Mouse (Mus musculus): ENCODE data around the gene Sfrp2.
A peak's percentile ranks its signal among the peaks of the same experiment; 100 is the strongest.

Sfrp2 gene

GRCm38 (mm10) chr3:83771160-83771869 lies 5.2 kb downstream of the Sfrp2 start:
- DNase-seq (ENCODE audit: low read depth, low spot score), result no peak

DNA sequence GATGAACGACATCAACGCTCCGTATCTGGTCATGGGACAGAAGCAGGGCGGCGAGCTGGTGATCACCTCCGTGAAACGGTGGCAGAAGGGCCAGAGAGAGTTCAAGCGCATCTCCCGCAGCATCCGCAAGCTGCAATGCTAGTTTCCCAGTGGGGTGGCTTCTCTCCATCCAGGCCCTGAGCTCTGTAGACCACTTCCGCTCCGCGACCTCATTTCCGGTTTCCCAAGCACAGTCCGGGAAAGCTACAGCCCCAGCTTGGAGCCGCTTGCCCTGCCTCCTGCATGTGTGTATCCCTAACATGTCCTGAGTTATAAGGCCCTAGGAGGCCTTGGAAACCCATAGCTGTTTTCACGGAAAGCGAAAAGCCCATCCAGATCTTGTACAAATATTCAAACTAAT lies 7.2 kb downstream of the Sfrp2 start:
- no peak for DNase-seq (ENCODE audit: low read depth, low spot score)

GRCm38 (mm10) chr3:83775403-83775802 lies 9.3 kb downstream of the Sfrp2 start:
- no peak for DNase-seq (ENCODE audit: low read depth, low spot score)

DNA sequence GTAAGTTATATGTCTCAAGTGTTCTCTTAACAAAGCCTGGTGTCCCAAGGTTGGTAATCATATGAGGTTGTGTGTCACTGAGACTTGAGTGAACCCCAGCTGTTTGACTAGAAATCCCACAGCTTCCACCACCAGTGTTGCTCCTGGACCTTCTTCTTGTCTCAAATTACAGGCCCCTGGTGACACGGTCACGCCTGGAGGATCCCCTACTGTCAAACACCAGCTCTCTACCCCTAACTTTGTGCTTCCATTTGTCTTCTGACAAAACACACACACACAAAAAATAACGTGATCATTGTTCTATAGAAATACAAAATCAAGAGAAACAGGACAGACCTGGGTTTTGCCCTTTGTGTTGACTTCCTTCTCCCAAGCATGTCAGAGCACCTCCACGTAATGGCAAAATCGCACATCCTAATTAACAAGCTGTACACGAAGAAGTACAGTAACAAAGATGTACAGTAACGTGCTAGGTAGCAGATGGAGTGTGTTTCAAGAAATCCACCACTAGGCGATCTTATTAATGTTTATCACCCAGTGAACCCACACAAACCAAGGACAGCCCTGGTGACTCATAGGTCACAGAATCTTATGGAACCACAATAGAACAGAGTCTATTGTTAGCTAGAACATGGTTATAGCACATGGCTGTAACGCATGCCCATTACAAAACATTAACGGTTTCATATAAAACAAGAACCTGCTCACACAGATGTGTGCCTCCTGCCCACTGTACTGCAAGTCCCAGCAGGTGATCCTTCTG lies 15.5 kb downstream of the Sfrp2 start:
- peak; percentile 17 for DNase-seq (ENCODE audit: low read depth, low spot score)

DNA sequence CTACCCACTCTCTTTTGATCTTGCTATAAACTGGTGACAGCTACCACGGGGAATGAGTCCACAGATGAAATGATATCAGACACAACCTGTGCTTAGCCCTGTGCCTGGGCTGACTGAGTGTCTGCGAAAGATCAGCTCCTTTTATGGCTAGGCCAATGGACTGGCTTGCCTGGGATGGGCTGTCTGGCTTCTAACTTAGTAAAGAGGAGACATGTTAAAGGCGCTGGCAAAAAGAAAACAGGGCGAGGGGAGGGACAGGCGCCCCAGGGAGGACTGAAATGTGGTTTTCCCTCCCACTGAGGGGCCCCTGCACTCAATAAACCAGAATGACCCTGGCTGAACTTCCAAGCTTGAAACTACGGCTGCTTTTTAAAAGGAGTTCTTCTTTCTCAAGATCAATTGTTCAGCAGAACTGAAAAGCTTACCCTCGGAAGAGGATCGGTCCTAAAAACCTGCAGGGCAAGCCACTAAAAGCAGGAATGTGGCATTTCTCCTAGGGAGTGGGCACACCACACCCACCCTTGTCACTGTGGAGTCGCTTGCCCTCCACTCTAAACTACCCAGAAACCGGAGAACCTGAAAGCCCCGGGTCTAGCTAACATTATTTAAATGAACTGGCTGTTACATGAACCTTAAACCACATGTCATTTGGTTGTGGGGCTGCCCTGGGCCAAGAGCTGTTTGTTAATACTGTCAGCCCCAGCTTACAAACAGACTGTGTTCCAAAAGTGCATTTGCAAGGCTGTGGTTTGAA lies 17.8 kb downstream of the Sfrp2 start:
- no peak for DNase-seq (ENCODE audit: low read depth, low spot score)

- DNase-seq (ENCODE audit: low read depth, low spot score), result no peak
Observed at GRCm38 (mm10) chr3:83784726-83785125, 18.6 kb downstream of the Sfrp2 start.

- DNase-seq (ENCODE audit: low read depth, low spot score), result no peak
Observed at GRCm38 (mm10) chr3:83787086-83787485, 21.0 kb downstream of the Sfrp2 start.

DNA sequence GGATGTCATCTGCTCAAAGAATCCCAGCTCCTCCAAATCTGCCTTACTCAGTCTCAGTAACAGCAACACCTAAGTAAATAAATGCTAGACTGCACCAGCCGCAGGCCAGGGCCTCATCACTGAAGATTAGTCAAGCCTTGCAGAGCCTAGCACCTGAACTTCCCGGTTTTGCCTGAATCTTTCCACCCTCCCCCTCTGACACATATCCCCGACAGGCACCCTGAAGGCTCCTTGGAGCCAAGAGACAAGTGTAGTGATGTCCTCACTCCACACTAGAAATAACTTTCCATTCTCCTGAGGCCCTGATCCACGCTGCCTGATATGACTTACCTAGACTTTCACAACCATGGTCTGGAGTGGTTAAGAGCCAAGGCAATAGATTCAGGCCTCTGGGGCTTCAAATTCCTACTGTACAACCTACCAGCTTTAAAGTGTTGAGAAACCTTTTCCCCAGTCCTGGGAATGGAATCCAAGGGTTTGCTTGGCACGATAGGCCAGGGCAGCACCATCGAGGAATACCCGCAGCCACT lies 21.7 kb downstream of the Sfrp2 start:
- no peak for DNase-seq (ENCODE audit: low read depth, low spot score)

- peak; percentile 77 for DNase-seq (ENCODE audit: low read depth, low spot score)
Observed at GRCm38 (mm10) chr3:83789651-83790451, 23.7 kb downstream of the Sfrp2 start.

DNA sequence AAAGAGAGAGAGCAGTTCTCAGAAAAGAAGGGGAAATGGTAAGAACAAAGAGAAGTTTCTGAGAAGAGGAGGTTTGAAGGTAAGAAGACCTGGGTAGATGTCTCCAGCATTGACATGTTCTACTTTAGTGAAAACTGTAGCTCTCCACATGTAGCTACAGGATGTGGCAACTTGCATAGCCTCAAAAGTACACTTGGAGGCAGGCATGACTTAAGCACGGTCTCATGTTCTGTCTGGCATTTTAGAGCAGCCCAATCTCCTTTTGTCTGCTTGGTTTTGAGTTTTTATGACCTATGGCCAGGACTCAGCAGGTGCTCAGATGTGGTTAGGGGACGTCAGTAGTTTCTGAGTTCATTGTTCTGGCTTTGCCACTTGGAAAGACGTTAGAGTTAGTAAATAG lies 25.3 kb downstream of the Sfrp2 start:
- peak; percentile 74 for DNase-seq (ENCODE audit: low read depth, low spot score)

DNA sequence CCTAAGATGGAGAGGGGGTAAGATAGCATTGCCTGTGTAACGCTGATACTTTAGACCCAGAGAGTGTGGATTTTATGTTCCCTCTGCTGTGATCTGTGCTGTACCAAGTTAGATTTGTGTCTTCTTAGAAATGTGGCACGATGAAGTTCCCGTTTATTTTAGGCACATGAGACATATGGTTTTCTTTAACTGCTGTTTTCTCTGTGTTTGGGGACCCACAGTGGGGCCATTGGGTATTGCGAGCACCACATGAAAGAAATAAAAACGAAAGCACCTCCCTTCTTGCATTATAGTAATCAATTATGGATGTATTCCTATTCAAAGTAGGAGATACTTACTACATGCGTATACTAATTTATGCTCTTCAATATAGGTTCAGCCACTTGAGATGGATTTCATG lies 31.0 kb downstream of the Sfrp2 start:
- peak; percentile 47 for DNase-seq (ENCODE audit: low read depth, low spot score)

- DNase-seq (ENCODE audit: low read depth, low spot score), result peak; percentile 73
Observed at GRCm38 (mm10) chr3:83797828-83798227, 31.7 kb downstream of the Sfrp2 start.

DNA sequence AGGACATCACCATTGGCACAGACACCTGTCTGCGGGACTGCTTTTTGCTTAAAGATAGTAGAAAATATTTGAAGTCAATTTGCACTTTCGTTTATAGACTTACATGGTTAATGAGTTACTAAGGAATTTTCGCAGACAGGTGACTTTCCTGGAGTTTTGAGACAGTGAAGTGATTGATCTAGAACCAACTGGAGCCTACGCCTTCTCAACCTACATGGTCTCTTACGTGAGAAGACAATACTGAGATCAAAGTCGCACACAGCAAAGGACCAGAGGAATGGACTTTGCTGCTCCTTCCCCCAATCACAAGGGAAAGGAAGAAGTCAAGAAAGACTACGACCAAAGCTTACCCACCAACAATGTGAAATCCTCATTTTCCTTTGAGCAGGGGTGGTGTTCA lies 33.4 kb downstream of the Sfrp2 start:
- DNase-seq (ENCODE audit: low read depth, low spot score), result no peak

- peak; percentile 46 for DNase-seq (ENCODE audit: low read depth, low spot score)
Observed at GRCm38 (mm10) chr3:83801649-83802155, 35.6 kb downstream of the Sfrp2 start.

DNA sequence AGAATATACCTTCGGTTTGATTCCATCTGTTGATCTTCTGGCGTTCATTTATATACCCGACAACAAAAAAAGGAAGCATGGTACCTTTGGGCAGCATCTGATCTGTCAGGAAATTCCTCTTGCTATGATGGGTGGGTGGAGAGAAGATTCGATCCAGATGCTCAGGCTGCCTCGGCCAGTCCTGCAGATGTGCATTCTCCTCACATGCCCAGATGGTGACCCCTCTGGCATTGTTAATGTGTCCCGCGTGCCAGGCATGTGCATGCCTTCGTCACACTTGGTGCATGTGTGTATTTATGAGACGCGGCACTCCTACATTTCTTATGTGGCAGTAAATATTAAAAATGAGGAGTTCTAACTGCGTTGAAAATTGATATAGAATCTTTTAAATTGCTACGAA lies 42.4 kb downstream of the Sfrp2 start:
- DNase-seq (ENCODE audit: low read depth, low spot score), result no peak

DNA sequence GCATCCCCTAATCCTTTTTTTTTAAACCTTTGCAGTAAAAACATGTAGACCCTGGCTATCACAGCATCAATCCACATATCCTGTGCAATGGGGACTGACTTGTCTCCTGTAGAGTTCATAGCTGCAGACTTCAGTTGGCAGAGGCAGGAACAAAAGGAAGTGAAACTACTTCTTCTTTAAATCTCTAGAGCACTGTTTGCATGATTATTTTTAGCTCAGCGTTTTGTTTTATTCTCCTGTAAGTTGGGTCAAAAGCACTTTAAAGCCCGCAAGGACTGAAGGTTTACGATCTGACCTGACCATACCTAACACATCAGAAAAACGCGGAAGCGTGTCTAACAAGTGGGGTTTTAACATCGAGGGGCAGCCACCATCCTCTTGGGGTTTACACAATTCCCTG lies 45.9 kb downstream of the Sfrp2 start:
- peak; percentile 16 for DNase-seq (ENCODE audit: low read depth, low spot score)

DNA sequence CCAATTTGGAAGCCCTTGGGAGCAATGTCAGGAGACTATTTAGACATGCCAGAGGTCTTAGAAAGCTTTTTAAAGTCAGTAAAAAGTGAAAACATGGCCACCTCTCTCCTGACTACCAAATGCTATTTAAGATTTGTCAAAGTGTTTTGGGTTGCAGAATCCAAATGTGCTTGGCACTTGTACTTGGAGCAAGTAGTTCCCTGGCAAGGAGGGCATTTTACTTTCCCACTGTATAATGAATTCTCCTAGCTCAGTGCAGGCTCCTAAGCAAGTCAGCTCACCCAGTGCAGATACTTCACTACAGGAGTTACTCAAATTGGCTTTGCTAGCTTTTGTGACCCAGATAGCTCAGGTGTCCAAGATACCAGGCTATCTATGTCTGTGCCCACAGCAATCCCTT lies 46.7 kb downstream of the Sfrp2 start:
- no peak for DNase-seq (ENCODE audit: low read depth, low spot score)

DNA sequence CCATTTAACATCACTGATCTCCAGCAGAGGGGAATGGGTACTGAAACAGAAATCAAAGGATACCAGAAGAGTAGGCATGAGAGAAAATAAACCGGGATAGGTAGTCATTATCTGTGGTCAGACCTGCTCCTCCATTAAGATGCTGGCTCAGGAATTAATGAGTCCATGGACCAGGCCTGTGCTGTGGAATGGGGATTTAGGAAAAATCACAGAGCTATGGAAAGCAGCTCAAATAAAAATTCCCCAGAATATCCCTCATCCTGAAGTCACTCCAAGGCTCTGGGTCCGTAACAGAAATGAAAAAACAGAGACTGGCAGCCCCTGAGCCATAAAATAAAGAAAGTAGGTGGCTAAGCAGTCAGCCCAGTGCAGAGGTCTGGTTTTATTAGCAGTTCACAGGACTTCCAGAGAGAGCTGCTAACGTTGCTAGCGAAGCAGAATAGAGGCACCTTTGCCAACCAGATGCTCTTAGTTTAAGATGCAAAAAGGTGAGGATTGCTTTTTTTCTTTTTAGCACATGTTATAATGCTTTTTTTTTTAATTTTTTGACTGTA lies 50.3 kb downstream of the Sfrp2 start:
- DNase-seq (ENCODE audit: low read depth, low spot score), result no peak

- DNase-seq (ENCODE audit: low read depth, low spot score), result no peak
Observed at GRCm38 (mm10) chr3:83823774-83824173, 57.7 kb downstream of the Sfrp2 start.
